Mouse (Mus musculus) stomach, postnatal 0 days (tissue): Measurements from ENCODE around the gene Galnt6. TPM values are rescaled to one million over a fixed set of nuclear protein-coding genes. Genes with fewer than 3 reads are reported as not detected.
A peak's percentile ranks its signal among the peaks of the same experiment; 100 is the strongest.
"Not testable (repeated sequence)": the region's sequence is repeated elsewhere in the genome, so short reads cannot be mapped to it uniquely, and the experiment has no call there.

Source experiments
- ATAC-seq: fragments of 200-750 bp; cut with Nextera tagmentation; 2 replicates; pipeline ENCODE4 v1.8.0; 2017; ENCODE audit not compliant: low FRiP score, low TSS enrichment
- DNase-seq: peaks from one replicate; pipeline ENCODE4 v3.0.0-alpha.2; 2016; ENCODE audit warnings: low spot score
- H3K27ac ChIP-seq: fragments of 300-500 bp; sonication (generic); replicated peaks from 2 replicates; pipeline ENCODE4 v1.5.1; 2014; ENCODE audit warnings: mild to moderate bottlenecking, control low read depth
- H3K27me3 ChIP-seq: fragments of 300-500 bp; sonication (generic); 2 replicates; pipeline ENCODE4 v1.6.1; 2014; ENCODE audit warnings: low read length; ENCODE audit not compliant: control insufficient read depth, insufficient read depth
- H3K36me3 ChIP-seq: fragments of 300-500 bp; sonication (generic); 2 replicates; pipeline ENCODE4 v1.6.1; 2014; ENCODE audit warnings: low read length, mixed read lengths; ENCODE audit not compliant: control insufficient read depth, insufficient read depth
- H3K4me1 ChIP-seq: fragments of 300-500 bp; sonication (generic); replicated peaks from 2 replicates; pipeline ENCODE4 v1.6.1; 2014; ENCODE audit warnings: antibody characterized with exemption; ENCODE audit not compliant: control insufficient read depth, insufficient read depth
- H3K4me2 ChIP-seq: fragments of 300-500 bp; sonication (generic); replicated peaks from 2 replicates; pipeline ENCODE4 v1.6.1; 2014; ENCODE audit warnings: low read depth, mild to moderate bottlenecking, control low read depth, moderate library complexity
- H3K4me3 ChIP-seq: fragments of 300-500 bp; sonication (generic); 2 replicates; pipeline ENCODE4 v1.5.1; 2014; ENCODE audit warnings: low read depth, low read length, control low read depth
- H3K9ac ChIP-seq: fragments of 300-500 bp; sonication (generic); 2 replicates; pipeline ENCODE4 v1.6.1; 2014; ENCODE audit warnings: mild to moderate bottlenecking, low read length, control low read depth, mixed read lengths
- H3K9me3 ChIP-seq: fragments of 300-500 bp; sonication (generic); 2 replicates; pipeline ENCODE4 v1.6.1; 2016; ENCODE audit warnings: low read length; ENCODE audit not compliant: control insufficient read depth
- CTCF ChIP-seq: IDR thresholded peaks from 2 replicates; pipeline ENCODE4 v1.5.1; 2016; ENCODE audit warnings: antibody characterized with exemption, low read depth, mild to moderate bottlenecking, moderate library complexity
- EP300 ChIP-seq: optimal IDR thresholded peaks from 2 replicates; pipeline ENCODE3; 2016; ENCODE audit warnings: antibody characterized with exemption
- WGBS: fragments of 180-500 bp; shearing (Covaris S2); extraction: QIAGEN DNeasy Blood & Tissue Kit; methylation state at CpG from one replicate; pipeline ENCODE4 v1.1.7; 2014; 5-methylcytosine and 5-hydroxymethylcytosine counted together
- polyA plus RNA-seq: library from polyadenylated mRNA; unstranded; fragments of >200 nt; fragmentation: Nextera tagmentation; extraction: Ambion mirVana; gene quantifications from 2 replicates; pipeline ENCODE4 v1.2.1, GENCODE M21; 2015

Galnt6 gene
- polyA plus RNA-seq, 1 experiment from 2014 or later: 11.0 TPM

- 92% methylated on average over 4 of the region's 4 CpGs for WGBS
- ATAC-seq: no peak
- H3K27me3 ChIP-seq: no peaks in the 10 kb centered on the region
- no peak overlapping the region for H3K9ac ChIP-seq
- H3K27ac ChIP-seq: no peak overlapping the region
- H3K4me3 ChIP-seq: no peak overlapping the region
- H3K4me1 ChIP-seq: peaks cover under 1% of the 10 kb centered on the region; the same call in 1 of the 2 replicates
- TF ChIP-seq CTCF: peak; percentile 42
- no peak for TF ChIP-seq EP300
- H3K4me2 ChIP-seq: no peak overlapping the region
- no peaks in the 10 kb centered on the region for H3K9me3 ChIP-seq
- no peak for DNase-seq
- no peaks in the 10 kb centered on the region for H3K36me3 ChIP-seq
Observed at GRCm38 (mm10) chr15:100772685-100773084, 43.5 kb upstream of the Galnt6 start.

- 94% methylated on average over 5 of the region's 5 CpGs for WGBS
- H3K4me2 ChIP-seq: no peak overlapping the region
- H3K4me3 ChIP-seq: no peak overlapping the region
- no peak for DNase-seq
- H3K27ac ChIP-seq: no peak overlapping the region
- H3K36me3 ChIP-seq: no peaks in the 10 kb centered on the region
- H3K4me1 ChIP-seq: no peaks in the 10 kb centered on the region
- no peaks in the 10 kb centered on the region for H3K27me3 ChIP-seq
- H3K9me3 ChIP-seq: no peaks in the 10 kb centered on the region
- no peak overlapping the region for H3K9ac ChIP-seq
- TF ChIP-seq CTCF (no peak), EP300 (no peak)
- no peak for ATAC-seq
Observed at GRCm38 (mm10) chr15:100770338-100770737, 41.2 kb upstream of the Galnt6 start.

GRCm38 (mm10) chr15:100769023-100769422, 39.8 kb upstream of the Galnt6 start:
- ATAC-seq, H3K9ac ChIP-seq: not testable (repeated sequence)
- 79% methylated on average over 4 of the region's 4 CpGs for WGBS

GRCm38 (mm10) chr15:100767851-100768250, 38.7 kb upstream of the Galnt6 start:
- no peak for DNase-seq
- no peaks in the 10 kb centered on the region for H3K27me3 ChIP-seq
- no peak overlapping the region for H3K9ac ChIP-seq
- H3K27ac ChIP-seq: no peak overlapping the region
- H3K4me3 ChIP-seq: no peak overlapping the region
- 86% methylated on average over 13 of the region's 13 CpGs for WGBS
- ATAC-seq: no peak
- no peak overlapping the region for H3K4me2 ChIP-seq
- TF ChIP-seq EP300 (no peak), CTCF (no peak)
- no peaks in the 10 kb centered on the region for H3K4me1 ChIP-seq
- no peaks in the 10 kb centered on the region for H3K9me3 ChIP-seq
- H3K36me3 ChIP-seq: no peaks in the 10 kb centered on the region

More at GRCm38 (mm10) chr15:100769023-100769422, 39.8 kb upstream of the Galnt6 start:
- H3K36me3 ChIP-seq, H3K27me3 ChIP-seq, H3K4me1 ChIP-seq, H3K4me2 ChIP-seq, DNase-seq, H3K27ac ChIP-seq, H3K9me3 ChIP-seq, H3K4me3 ChIP-seq: not testable (repeated sequence)

- WGBS: 72% methylated on average over 9 of the region's 9 CpGs
- Histone ChIP-seq H3K27me3 (no peaks in the 10 kb centered on the region), H3K4me3 (no peak overlapping the region), H3K36me3 (no peaks in the 10 kb centered on the region), H3K9me3 (no peaks in the 10 kb centered on the region), H3K4me2 (no peak overlapping the region), H3K27ac (no peak overlapping the region), H3K9ac (no peak overlapping the region), H3K4me1 (no peaks in the 10 kb centered on the region)
- TF ChIP-seq EP300: no peak
- TF ChIP-seq CTCF: no peak
- DNase-seq: no peak
- no peak for ATAC-seq
Observed at GRCm38 (mm10) chr15:100766826-100767225, 37.6 kb upstream of the Galnt6 start.

- TF ChIP-seq EP300 (no peak), CTCF (no peak)
- H3K9ac ChIP-seq: no peak overlapping the region
- H3K27ac ChIP-seq: no peak overlapping the region
- H3K4me2 ChIP-seq: no peak overlapping the region
- no peaks in the 10 kb centered on the region for H3K4me1 ChIP-seq
- no peak for ATAC-seq
- no peaks in the 10 kb centered on the region for H3K27me3 ChIP-seq
- DNase-seq: no peak
- H3K36me3 ChIP-seq: no peaks in the 10 kb centered on the region
- H3K9me3 ChIP-seq: no peaks in the 10 kb centered on the region
- 72% methylated on average over 16 of the region's 16 CpGs for WGBS
- no peak overlapping the region for H3K4me3 ChIP-seq
Observed at GRCm38 (mm10) chr15:100764163-100764951, 35.2 kb upstream of the Galnt6 start.
